Mouse (Mus musculus) CH12.LX (cell line): Measurements from ENCODE around the gene Cnih3.

Experiments
- BHLHE40 ChIP-seq: IDR thresholded peaks from 2 replicates; pipeline ENCODE4 v1.6.1; 2011; ENCODE audit warnings: mild to moderate bottlenecking, low read depth, low read length, improper control_type of control experiment
- CTCF ChIP-seq, 2 experiments: IDR thresholded peaks in 1 of 2; conservative IDR thresholded peaks in 1 of 2; 2 replicates each; pipeline ENCODE4 v1.5.1; 2011 to 2012; ENCODE audit warnings: low read depth in 2 of 2, low read length in 2 of 2, improper control_type of control experiment in 1 of 2, inconsistent platforms in 1 of 2, mild to moderate bottlenecking in 1 of 2, moderate library complexity in 1 of 2
- ELF1 ChIP-seq: IDR thresholded peaks from 2 replicates; pipeline ENCODE4 v1.6.1; 2014; ENCODE audit warnings: low read depth, mild to moderate bottlenecking, inconsistent platforms, low read length, improper control_type of control experiment
- EP300 ChIP-seq: IDR thresholded peaks from 2 replicates; pipeline ENCODE4 v1.6.1; 2011; ENCODE audit warnings: low read length, improper control_type of control experiment
- GABPA ChIP-seq: IDR thresholded peaks from 2 replicates; pipeline ENCODE4 v1.6.1; 2012; ENCODE audit warnings: low read depth, low read length, improper control_type of control experiment, inconsistent platforms; ENCODE audit not compliant: insufficient replicate concordance
- MAFK ChIP-seq: IDR thresholded peaks from 2 replicates; pipeline ENCODE4 v1.6.1; 2011; ENCODE audit warnings: low read length, improper control_type of control experiment; ENCODE audit not compliant: insufficient replicate concordance
- PAX5 ChIP-seq: IDR thresholded peaks from 2 replicates; pipeline ENCODE4 v1.6.1; 2012; ENCODE audit warnings: low read length, inconsistent platforms, mixed read lengths
- POLR2A ChIP-seq: IDR thresholded peaks from 2 replicates; pipeline ENCODE4 v1.6.1; 2011; ENCODE audit warnings: low read depth, mild to moderate bottlenecking, improper control_type of control experiment, low read length
- TBP ChIP-seq: conservative IDR thresholded peaks from 2 replicates; pipeline ENCODE4 v1.6.1; 2011; ENCODE audit warnings: low read depth, low read length, improper control_type of control experiment
- TCF12 ChIP-seq: IDR thresholded peaks from 2 replicates; pipeline ENCODE4 v1.6.1; 2014; ENCODE audit warnings: low read depth, mild to moderate bottlenecking, inconsistent platforms, low read length, improper control_type of control experiment
- USF2 ChIP-seq: conservative IDR thresholded peaks from 2 replicates; pipeline ENCODE4 v1.6.1; 2011; ENCODE audit warnings: low read depth, low read length, improper control_type of control experiment

- TF ChIP-seq CTCF (conservative IDR thresholded peaks at IDR 0.05 in 1 of 2, IDR thresholded peaks at IDR 0.05 in 1 of 2; ENCODE audit: low read depth in 2 of 2, low read length in 2 of 2) (no peak), PAX5 (no peak), USF2 (no peak), GABPA (no peak), POLR2A (no peak), TBP (no peak), BHLHE40 (no peak), TCF12 (no peak), ELF1 (no peak), EP300 (no peak), MAFK (no peak)
Measured at GRCm38 (mm10) chr1:181462051-181462905, 109.8 kb downstream of the Cnih3 start.
